Mouse (Mus musculus) ES-Bruce4 (cell line): ENCODE data around the gene Cyb561d2. TPM values are rescaled to one million over a fixed set of nuclear protein-coding genes. Genes with fewer than 3 reads are reported as not detected.

Source experiments
- H3K27ac ChIP-seq: 2 replicates; pipeline ENCODE4 v1.5.1; 2012; ENCODE audit warnings: low read length, inconsistent platforms; ENCODE audit not compliant: insufficient read depth
- H3K27me3 ChIP-seq: 2 replicates; pipeline ENCODE4 v1.6.1; 2012; ENCODE audit warnings: mild to moderate bottlenecking, low read length, inconsistent platforms; ENCODE audit not compliant: control insufficient read depth, poor library complexity, insufficient read depth, severe bottlenecking
- H3K36me3 ChIP-seq: 2 replicates; pipeline ENCODE4 v1.6.1; 2012; ENCODE audit warnings: inconsistent platforms, mild to moderate bottlenecking, low read length, moderate library complexity; ENCODE audit not compliant: control insufficient read depth, poor library complexity, insufficient read depth, severe bottlenecking
- H3K4me1 ChIP-seq: one replicate; pipeline ENCODE4 v1.8.1; 2011; ENCODE audit warnings: low read length; ENCODE audit not compliant: control insufficient read depth, insufficient read depth
- H3K4me3 ChIP-seq: 2 replicates; pipeline ENCODE4 v1.5.1; 2011; ENCODE audit warnings: low read depth, mild to moderate bottlenecking, low read length
- H3K9ac ChIP-seq: 2 replicates; pipeline ENCODE4 v1.6.1; 2012; ENCODE audit warnings: low read depth, mild to moderate bottlenecking, inconsistent platforms; ENCODE audit not compliant: poor library complexity, severe bottlenecking
- H3K9me3 ChIP-seq: replicated peaks from 2 replicates; pipeline ENCODE4 v1.6.1; 2012; ENCODE audit warnings: mild to moderate bottlenecking, low read length, inconsistent platforms; ENCODE audit not compliant: control insufficient read depth, poor library complexity, insufficient read depth, severe bottlenecking
- CTCF ChIP-seq: IDR thresholded peaks from one replicate; pipeline ENCODE4 v1.8.1; 2011; ENCODE audit warnings: low read depth, low read length
- EP300 ChIP-seq: IDR thresholded peaks from 2 replicates; pipeline ENCODE4 v1.6.1; 2011; ENCODE audit warnings: low read depth, low read length; ENCODE audit not compliant: insufficient read depth
- POLR2A ChIP-seq: IDR thresholded peaks from one replicate; pipeline ENCODE4 v1.8.1; 2011; ENCODE audit warnings: low read length; ENCODE audit not compliant: insufficient read depth
- polyA plus RNA-seq: library from polyadenylated mRNA; stranded (reverse); fragments of >200 nt; gene quantifications from 2 replicates; pipeline ENCODE4 v1.2.4, GENCODE M21; 2011; ENCODE audit warnings: low read depth; ENCODE audit not compliant: missing spikeins, insufficient read depth, insufficient read length

Gene Cyb561d2
- polyA plus RNA-seq, 1 experiment: 7.7 TPM

- Histone ChIP-seq H3K4me1 (no peaks in the 10 kb centered on the region), H3K4me3 (no peak overlapping the region), H3K27me3 (no peaks in the 10 kb centered on the region), H3K9ac (no peak overlapping the region), H3K27ac (no peak overlapping the region), H3K36me3 (no peaks in the 10 kb centered on the region), H3K9me3 (no peaks in the 10 kb centered on the region)
- no peak for TF ChIP-seq EP300
- no peak for TF ChIP-seq POLR2A
- TF ChIP-seq CTCF: no peak
Measured at GRCm38 (mm10) chr9:107490146-107490545, 51.8 kb downstream of the Cyb561d2 start.

Other genes with a start within 250 kb of the Cyb561d2 start
- 12.6 and 13.7 TPM in 2 replicates for gene Cish, start 246.2 kb downstream of the Cyb561d2 start, polyA plus RNA-seq
- gene Hemk1, start 203.8 kb downstream of the Cyb561d2 start, polyA plus RNA-seq: 8.1 and 11.0 TPM in 2 replicates
- gene 6430571L13Rik, start 201.6 kb downstream of the Cyb561d2 start, polyA plus RNA-seq: 0.30 and 0.43 TPM in 2 replicates
- gene Cacna2d2, start 142.6 kb downstream of the Cyb561d2 start, polyA plus RNA-seq: 3.2 and 3.9 TPM in 2 replicates
- gene Tmem115, start 8.2 kb downstream of the Cyb561d2 start, polyA plus RNA-seq: 10.7 and 11.6 TPM in 2 replicates
- gene Nprl2, start within 50 bp of the Cyb561d2 start, polyA plus RNA-seq: 32.3 and 32.7 TPM in 2 replicates
- gene Zmynd10, start 5.1 kb upstream of the Cyb561d2 start, polyA plus RNA-seq: not detected in 2 replicates
- gene Rassf1, start 9.4 kb upstream of the Cyb561d2 start, polyA plus RNA-seq: 23.7 and 24.8 TPM in 2 replicates
- 23.5 and 25.3 TPM in 2 replicates for gene Tusc2, start 21.1 kb upstream of the Cyb561d2 start, polyA plus RNA-seq
- 38.4 and 38.7 TPM in 2 replicates for gene Hyal2, start 25.8 kb upstream of the Cyb561d2 start, polyA plus RNA-seq
- 25.8 and 29.7 TPM in 2 replicates for gene Hyal1, start 34.7 kb upstream of the Cyb561d2 start, polyA plus RNA-seq
- 18.6 and 21.1 TPM in 2 replicates for gene Naa80, start 36.7 kb upstream of the Cyb561d2 start, polyA plus RNA-seq
- 1.0 and 2.1 TPM in 2 replicates for gene Hyal3, start 38.6 kb upstream of the Cyb561d2 start, polyA plus RNA-seq
- gene Ifrd2, start 45.4 kb upstream of the Cyb561d2 start, polyA plus RNA-seq: 43.8 and 45.3 TPM in 2 replicates
- 15.4 and 16.5 TPM in 2 replicates for gene Sema3b, start 67.0 kb upstream of the Cyb561d2 start, polyA plus RNA-seq
- 266 and 284 TPM in 2 replicates for gene Gnai2, start 93.2 kb upstream of the Cyb561d2 start, polyA plus RNA-seq
- gene Slc38a3, start 127.3 kb upstream of the Cyb561d2 start, polyA plus RNA-seq: 8.1 and 13.3 TPM in 2 replicates
- 1.5 TPM in 1 of 2 replicates, not detected in the other for gene Gnat1, start 137.5 kb upstream of the Cyb561d2 start, polyA plus RNA-seq
- 12.3 and 19.0 TPM in 2 replicates for gene Sema3f, start 168.3 kb upstream of the Cyb561d2 start, polyA plus RNA-seq
- gene Rbm5, start 228.8 kb upstream of the Cyb561d2 start, polyA plus RNA-seq: 143 and 146 TPM in 2 replicates